Mouse (Mus musculus): ENCODE measurements around the gene Nptn. TPM values are rescaled to one million over a fixed set of nuclear protein-coding genes. Genes with fewer than 3 reads are reported as not detected.

Gene Nptn
- 777 TPM for polyA plus RNA-seq (2014; fragmentation: Illumina TruSeq; extraction: RNeasy Lipid Tissue Mini Kit (QIAGEN cat#74804))

GRCm38 (mm10) chr9:58581958-58582540, at the start of gene Nptn:
Nptn (plus strand) TSS chr9:58582240.

GRCm38 (mm10) chr9:58554908-58555684, 26.9 kb upstream of the Nptn start, which contains the start of gene Cd276:
Cd276 (minus strand) TSS chr9:58555437.

Other genes starting within 250 kb of the Nptn start
- gene Tbc1d21, start 211.8 kb upstream of the Nptn start, polyA plus RNA-seq (2014; fragmentation: Illumina TruSeq; extraction: RNeasy Lipid Tissue Mini Kit (QIAGEN cat#74804)): not detected
- gene Insyn1, start 93.6 kb upstream of the Nptn start, polyA plus RNA-seq (2014; fragmentation: Illumina TruSeq; extraction: RNeasy Lipid Tissue Mini Kit (QIAGEN cat#74804)): not detected
- gene Cd276, start 26.8 kb upstream of the Nptn start, polyA plus RNA-seq (2014; fragmentation: Illumina TruSeq; extraction: RNeasy Lipid Tissue Mini Kit (QIAGEN cat#74804)): 5.6 TPM
- gene Rec114, start 161.7 kb downstream of the Nptn start, polyA plus RNA-seq (2014; fragmentation: Illumina TruSeq; extraction: RNeasy Lipid Tissue Mini Kit (QIAGEN cat#74804)): 1.7 TPM
- 0.17 TPM for gene Hcn4, start 241.2 kb downstream of the Nptn start, polyA plus RNA-seq (2014; fragmentation: Illumina TruSeq; extraction: RNeasy Lipid Tissue Mini Kit (QIAGEN cat#74804))